Mouse (Mus musculus) testis, adult 2 months (tissue): ENCODE data around the gene Uhrf2. TPM values are rescaled to one million over a fixed set of nuclear protein-coding genes. Genes with fewer than 3 reads are reported as not detected.
A peak's percentile ranks its signal among the peaks of the same experiment; 100 is the strongest.

Experiments
- H3K27ac ChIP-seq: fragments of 200-500 bp; 2 replicates; pipeline ENCODE4 v1.5.1; 2012; ENCODE audit warnings: low read depth, low read length; ENCODE audit not compliant: control insufficient read depth, insufficient read depth
- H3K27me3 ChIP-seq: fragments of 200-500 bp; 2 replicates; pipeline ENCODE4 v1.6.1; 2012; ENCODE audit warnings: mild to moderate bottlenecking, low read length, moderate library complexity; ENCODE audit not compliant: control insufficient read depth, insufficient read depth
- H3K36me3 ChIP-seq: fragments of 200-500 bp; 2 replicates; pipeline ENCODE4 v1.6.1; 2012; ENCODE audit warnings: mild to moderate bottlenecking, low read length; ENCODE audit not compliant: control insufficient read depth, insufficient read depth
- H3K4me1 ChIP-seq: fragments of 200-500 bp; 2 replicates; pipeline ENCODE4 v1.6.1; 2012; ENCODE audit warnings: low read length; ENCODE audit not compliant: control insufficient read depth, insufficient read depth
- H3K4me3 ChIP-seq: fragments of 200-500 bp; 2 replicates; pipeline ENCODE4 v1.5.1; 2012; ENCODE audit warnings: low read depth, mild to moderate bottlenecking, low read length, moderate library complexity, mixed read lengths; ENCODE audit not compliant: control insufficient read depth
- CTCF ChIP-seq: fragments of 200-500 bp; IDR thresholded peaks from 2 replicates; pipeline ENCODE4 v1.5.1; 2012; ENCODE audit warnings: low read depth, mild to moderate bottlenecking, inconsistent platforms, low read length, moderate library complexity; ENCODE audit not compliant: control insufficient read depth, insufficient read depth, insufficient replicate concordance
- POLR2A ChIP-seq: fragments of 200-500 bp; IDR thresholded peaks from 2 replicates; pipeline ENCODE4 v1.6.1; 2012; ENCODE audit warnings: low read depth, mild to moderate bottlenecking, inconsistent platforms, low read length, moderate library complexity; ENCODE audit not compliant: control insufficient read depth
- polyA plus RNA-seq: library from polyadenylated mRNA; depleted of rRNA; stranded (reverse); fragments of >200 nt; gene quantifications from 2 replicates; pipeline ENCODE4 v1.2.3, GENCODE M21; 2012

Uhrf2 gene
- polyA plus RNA-seq, 1 experiment: 14.0 TPM

GRCm38 (mm10) chr19:30031468-30031931, 1.2 kb downstream of the Uhrf2 start:
- no peaks in the 10 kb centered on the region for H3K27me3 ChIP-seq
- TF ChIP-seq CTCF (no peak), POLR2A (no peak)
- peak overlapping the region; percentile 76 for H3K27ac ChIP-seq
- peak overlapping the region; percentile 95 for H3K4me3 ChIP-seq
- peaks cover 6% of the 10 kb centered on the region for H3K4me1 ChIP-seq
- H3K36me3 ChIP-seq: no peaks in the 10 kb centered on the region

- TF ChIP-seq CTCF (no peak), POLR2A (no peak)
- H3K27ac ChIP-seq: no peak overlapping the region
- no peak overlapping the region for H3K4me3 ChIP-seq
- H3K27me3 ChIP-seq: no peaks in the 10 kb centered on the region
- H3K36me3 ChIP-seq: no peaks in the 10 kb centered on the region
- H3K4me1 ChIP-seq: peaks cover 6% of the 10 kb centered on the region
These were observed 1.9 kb downstream of the Uhrf2 start for GRCm38 (mm10) chr19:30032206-30032605.

- Histone ChIP-seq H3K4me3 (no peak overlapping the region), H3K27me3 (no peaks in the 10 kb centered on the region), H3K4me1 (peaks cover 4% of the 10 kb centered on the region), H3K36me3 (no peaks in the 10 kb centered on the region), H3K27ac (no peak overlapping the region)
- TF ChIP-seq CTCF (no peak), POLR2A (no peak)
These were observed 5.0 kb downstream of the Uhrf2 start for GRCm38 (mm10) chr19:30035361-30035760.

- H3K4me1 ChIP-seq: no peaks in the 10 kb centered on the region
- no peak overlapping the region for H3K4me3 ChIP-seq
- TF ChIP-seq CTCF (no peak), POLR2A (no peak)
- H3K27ac ChIP-seq: no peak overlapping the region
- no peaks in the 10 kb centered on the region for H3K27me3 ChIP-seq
- H3K36me3 ChIP-seq: no peaks in the 10 kb centered on the region
These were observed 13.4 kb downstream of the Uhrf2 start for GRCm38 (mm10) chr19:30043691-30044090.

- Histone ChIP-seq H3K4me1 (no peaks in the 10 kb centered on the region), H3K27ac (no peak overlapping the region), H3K4me3 (no peak overlapping the region), H3K36me3 (no peaks in the 10 kb centered on the region), H3K27me3 (no peaks in the 10 kb centered on the region)
- TF ChIP-seq CTCF: no peak; the same call in 1 of the 2 replicates
- no peak for TF ChIP-seq POLR2A
These were observed 14.3 kb downstream of the Uhrf2 start for GRCm38 (mm10) chr19:30044630-30045029.

DNA sequence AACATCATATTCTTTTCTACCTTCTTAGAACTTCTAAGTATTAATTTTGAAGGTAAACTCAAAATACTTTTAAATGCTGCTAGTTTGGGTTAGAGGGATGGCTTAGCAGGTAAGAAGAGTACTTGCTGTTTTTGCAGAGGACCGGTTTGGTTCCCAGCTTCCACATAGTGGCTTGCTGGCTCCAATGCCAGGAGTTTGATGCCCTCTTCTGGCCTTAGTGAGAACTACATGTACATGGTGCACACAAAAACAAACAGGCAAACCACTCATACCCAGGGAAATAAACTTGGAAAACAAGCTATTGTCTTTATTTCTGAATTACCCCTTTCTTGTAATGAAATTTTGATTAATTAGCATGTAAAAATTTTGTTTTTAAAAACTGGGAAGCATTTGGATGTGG, 15.5 kb downstream of the Uhrf2 start:
- Histone ChIP-seq H3K4me1 (no peaks in the 10 kb centered on the region), H3K27ac (no peak overlapping the region), H3K27me3 (no peaks in the 10 kb centered on the region), H3K36me3 (no peaks in the 10 kb centered on the region), H3K4me3 (no peak overlapping the region)
- TF ChIP-seq CTCF (peak; percentile 22; the same call in 1 of the 2 replicates), POLR2A (no peak)

DNA sequence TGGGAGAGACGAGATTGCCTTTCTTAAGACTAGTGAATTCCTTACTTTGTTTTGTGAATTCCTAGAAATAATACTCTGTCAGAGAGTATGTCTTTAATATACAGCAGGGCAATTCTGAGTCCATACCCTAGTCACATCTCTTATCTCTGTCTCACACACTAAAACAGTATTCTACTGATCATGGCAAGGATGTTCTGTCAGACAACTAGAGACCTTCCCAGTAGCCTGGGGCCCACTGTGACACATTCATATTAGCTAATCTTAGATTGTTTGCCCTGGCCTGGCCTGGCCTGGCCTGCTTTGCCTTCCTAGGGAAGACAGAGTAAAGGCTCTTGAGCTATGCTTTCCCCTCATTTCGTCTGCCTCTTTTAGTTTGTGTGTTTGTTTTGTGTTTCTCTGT, 20.3 kb downstream of the Uhrf2 start:
- TF ChIP-seq POLR2A (no peak), CTCF (no peak)
- no peak overlapping the region for H3K4me3 ChIP-seq
- H3K4me1 ChIP-seq: no peaks in the 10 kb centered on the region
- no peaks in the 10 kb centered on the region for H3K27me3 ChIP-seq
- H3K27ac ChIP-seq: no peak overlapping the region
- H3K36me3 ChIP-seq: no peaks in the 10 kb centered on the region

- Histone ChIP-seq H3K4me1 (no peaks in the 10 kb centered on the region), H3K27me3 (no peaks in the 10 kb centered on the region), H3K4me3 (no peak overlapping the region), H3K27ac (no peak overlapping the region), H3K36me3 (no peaks in the 10 kb centered on the region)
- TF ChIP-seq CTCF (no peak), POLR2A (no peak)
These were observed 21.2 kb downstream of the Uhrf2 start for GRCm38 (mm10) chr19:30051479-30051878.
